Mouse (Mus musculus): Measurements from ENCODE around the gene Tmem52b. TPM values are rescaled to one million over a fixed set of nuclear protein-coding genes. Genes with fewer than 3 reads are reported as not detected.

The Tmem52b gene
- not detected in 2 replicates for polyA plus RNA-seq (2012; rRNA removed)

GRCm38 (mm10) chr6:129512367-129512766, at the start of gene Tmem52b:
Gene Tmem52b (plus strand): TSS chr6:129512555.

GRCm38 (mm10) chr6:129507024-129507423, 5.3 kb upstream of the Tmem52b start, which contains the start of gene Olr1:
Gene Olr1 (minus strand): TSS chr6:129507165.

GRCm38 (mm10) chr6:129532942-129533860, 20.8 kb downstream of the Tmem52b start, which contains the start of gene Gabarapl1:
Gene Gabarapl1 (plus strand): TSS chr6:129533160.

Other genes starting within 250 kb of the Tmem52b start
- 0.09 and 0.10 TPM in 2 replicates for gene Cd69, start 237.1 kb upstream of the Tmem52b start, polyA plus RNA-seq (2012; rRNA removed)
- not detected in 2 replicates for gene 4922502D21Rik, start 180.8 kb upstream of the Tmem52b start, polyA plus RNA-seq (2012; rRNA removed)
- gene Clec12a, start 169.9 kb upstream of the Tmem52b start, polyA plus RNA-seq (2012; rRNA removed): 0.07 and 0.12 TPM in 2 replicates
- not detected in 2 replicates for gene Clec12b, start 126.7 kb upstream of the Tmem52b start, polyA plus RNA-seq (2012; rRNA removed)
- gene Clec1b, start 115.3 kb upstream of the Tmem52b start, polyA plus RNA-seq (2012; rRNA removed): 0.08 TPM in 1 of 2 replicates, not detected in the other
- 0.41 and 0.50 TPM in 2 replicates for gene Clec9a, start 103.7 kb upstream of the Tmem52b start, polyA plus RNA-seq (2012; rRNA removed)
- 0.52 and 0.74 TPM in 2 replicates for gene Clec1a, start 60.6 kb upstream of the Tmem52b start, polyA plus RNA-seq (2012; rRNA removed)
- not detected in 2 replicates for gene Olr1, start 5.4 kb upstream of the Tmem52b start, polyA plus RNA-seq (2012; rRNA removed)
- 36.5 and 47.5 TPM in 2 replicates for gene Gabarapl1, start 20.6 kb downstream of the Tmem52b start, polyA plus RNA-seq (2012; rRNA removed)
- gene Klre1, start 65.3 kb downstream of the Tmem52b start, polyA plus RNA-seq (2012; rRNA removed): not detected in 2 replicates
- not detected in 2 replicates for gene Klrd1, start 79.2 kb downstream of the Tmem52b start, polyA plus RNA-seq (2012; rRNA removed)
- 0.06 and 0.07 TPM in 2 replicates for gene Klrk1, start 111.3 kb downstream of the Tmem52b start, polyA plus RNA-seq (2012; rRNA removed)
- not detected in 2 replicates for gene Klrc3, start 130.8 kb downstream of the Tmem52b start, polyA plus RNA-seq (2012; rRNA removed)
- not detected in 2 replicates for gene Klrc2, start 148.1 kb downstream of the Tmem52b start, polyA plus RNA-seq (2012; rRNA removed)
- gene Klrc1, start 166.4 kb downstream of the Tmem52b start, polyA plus RNA-seq (2012; rRNA removed): not detected in 2 replicates
- not detected in 2 replicates for gene Klri1, start 204.6 kb downstream of the Tmem52b start, polyA plus RNA-seq (2012; rRNA removed)
- not detected in 2 replicates for gene Klri2, start 227.9 kb downstream of the Tmem52b start, polyA plus RNA-seq (2012; rRNA removed)